Mouse (Mus musculus) spleen, adult 2 months (tissue): ENCODE measurements around the gene Scml4.

Experiments
- CTCF ChIP-seq: fragments of 200-500 bp; IDR thresholded peaks from 2 replicates; pipeline ENCODE4 v1.5.1; 2011; ENCODE audit warnings: mild to moderate bottlenecking, inconsistent platforms; ENCODE audit not compliant: insufficient read depth, insufficient read length, insufficient replicate concordance; ENCODE audit errors: extremely low read depth
- POLR2A ChIP-seq: fragments of 200-500 bp; IDR thresholded peaks from 2 replicates; pipeline ENCODE4 v1.6.1; 2011; ENCODE audit warnings: low read depth, low read length, inconsistent platforms

- TF ChIP-seq CTCF (no peak), POLR2A (no peak)
Observed at GRCm38 (mm10) chr10:42859781-42860158, 400 bp upstream of the Scml4 start.
